Mouse (Mus musculus): ENCODE data around the gene Mcrs1. TPM values are rescaled to one million over a fixed set of nuclear protein-coding genes. Genes with fewer than 3 reads are reported as not detected.

Mcrs1 gene
- polyA plus RNA-seq (2014; fragmentation: Nextera tagmentation; extraction: Ambion mirVana): 184 and 193 TPM in 2 replicates

- peak within 1 kb of the TSS; percentile 62 for H3K4me3 ChIP-seq (ENCODE audit: low read depth, low read length)
- under 1% methylated on average over 52 of the region's 52 CpGs for WGBS
- 0 out of 2 replicates have a peak, but pooled peaks cover 2% of the 10 kb centered on the region for H3K36me3 ChIP-seq (ENCODE audit: control insufficient read depth, insufficient read depth, low read length)
- H3K9ac ChIP-seq (ENCODE audit: low read depth, low read length): peak within 1 kb of the TSS; percentile 69
- H3K4me1 ChIP-seq (replicated peaks; ENCODE audit: control insufficient read depth, insufficient read depth, low read length): no peaks in the 10 kb centered on the region; the same call in 1 of the 2 replicates
- H3K27ac ChIP-seq (ENCODE audit: low read depth, low read length): peak within 1 kb of the TSS; percentile 88
- no peaks in the 10 kb centered on the region for H3K9me3 ChIP-seq (ENCODE audit: control insufficient read depth, low read length)
- peak; percentile 99 for DNase-seq (ENCODE audit: low spot score)
- no peaks in the 10 kb centered on the region for H3K27me3 ChIP-seq (ENCODE audit: control insufficient read depth, insufficient read depth, low read length)
- ATAC-seq (ENCODE audit: low FRiP score): peak; percentile 93
- H3K4me2 ChIP-seq (replicated peaks; ENCODE audit: low read depth, low read length): peak within 1 kb of the TSS; percentile 59
Measured at GRCm38 (mm10) chr15:99251626-99252380, at the start of gene Mcrs1. Gene Mcrs1, minus strand, starts transcription at chr15:99251961.

- Histone ChIP-seq H3K9ac (ENCODE audit: low read depth, low read length) (no peak overlapping the region; the same call in 1 of the 2 replicates), H3K9me3 (ENCODE audit: control insufficient read depth, low read length) (no peaks in the 10 kb centered on the region), H3K27ac (ENCODE audit: low read depth, low read length) (no peak overlapping the region), H3K36me3 (ENCODE audit: control insufficient read depth, insufficient read depth, low read length) (no peaks in the 10 kb centered on the region), H3K4me1 (replicated peaks; ENCODE audit: control insufficient read depth, insufficient read depth, low read length) (no peaks in the 10 kb centered on the region), H3K27me3 (ENCODE audit: control insufficient read depth, insufficient read depth, low read length) (no peaks in the 10 kb centered on the region), H3K4me2 (replicated peaks; ENCODE audit: low read depth, low read length) (peak overlapping the region; percentile 46; the same call in 1 of the 2 replicates), H3K4me3 (ENCODE audit: low read depth, low read length) (peak overlapping the region; percentile 68; the same call in 1 of the 2 replicates)
- 37% methylated on average over 5 of the region's 5 CpGs for WGBS
- ATAC-seq (ENCODE audit: low FRiP score): no peak
- no peak for DNase-seq (ENCODE audit: low spot score)
Measured at GRCm38 (mm10) chr15:99296213-99296612, 44.5 kb upstream of the Mcrs1 start.

DNA sequence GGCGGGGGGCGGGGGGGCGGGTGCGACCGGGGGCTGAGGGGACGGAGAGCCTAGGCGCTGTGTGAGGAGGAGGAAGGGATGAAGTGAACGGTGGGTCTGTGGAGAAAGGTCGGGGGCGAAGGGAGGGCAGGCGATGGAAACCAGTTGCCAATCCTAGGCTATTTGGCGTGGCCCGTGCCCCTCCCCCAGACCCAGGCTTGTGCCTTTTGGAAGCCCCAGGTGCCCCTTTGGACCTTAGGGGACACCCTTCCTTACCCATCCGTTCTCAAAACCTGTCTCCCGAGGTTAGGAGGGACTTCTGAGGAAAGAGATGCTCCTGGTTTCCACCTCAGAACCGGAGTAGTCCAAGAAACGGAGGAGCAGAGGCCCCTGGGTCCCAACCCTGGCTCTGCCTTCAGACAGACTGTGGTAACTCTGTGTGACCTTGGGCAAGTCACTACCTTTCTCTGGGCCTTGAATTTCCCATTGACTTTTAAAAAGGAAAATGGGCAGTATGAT is 43.8 kb upstream of the Mcrs1 start, which contains the start of gene Fam186b:
Fam186b (minus strand) TSS at position 405 of the 498 bp plus-strand sequence.
- Histone ChIP-seq H3K27me3 (ENCODE audit: control insufficient read depth, insufficient read depth, low read length) (no peaks in the 10 kb centered on the region), H3K4me1 (replicated peaks; ENCODE audit: control insufficient read depth, insufficient read depth, low read length) (no peaks in the 10 kb centered on the region), H3K4me3 (ENCODE audit: low read depth, low read length) (peak within 1 kb of the TSS; percentile 68), H3K27ac (ENCODE audit: low read depth, low read length) (peak within 1 kb of the TSS; percentile 88), H3K9me3 (ENCODE audit: control insufficient read depth, low read length) (no peaks in the 10 kb centered on the region), H3K36me3 (ENCODE audit: control insufficient read depth, insufficient read depth, low read length) (no peaks in the 10 kb centered on the region), H3K9ac (ENCODE audit: low read depth, low read length) (peak within 1 kb of the TSS; percentile 72), H3K4me2 (replicated peaks; ENCODE audit: low read depth, low read length) (peak within 1 kb of the TSS; percentile 46)
- 3% methylated on average over 14 of the region's 17 CpGs for WGBS
- peak; percentile 60 for DNase-seq (ENCODE audit: low spot score)
- peak; percentile 65 for ATAC-seq (ENCODE audit: low FRiP score)

DNA sequence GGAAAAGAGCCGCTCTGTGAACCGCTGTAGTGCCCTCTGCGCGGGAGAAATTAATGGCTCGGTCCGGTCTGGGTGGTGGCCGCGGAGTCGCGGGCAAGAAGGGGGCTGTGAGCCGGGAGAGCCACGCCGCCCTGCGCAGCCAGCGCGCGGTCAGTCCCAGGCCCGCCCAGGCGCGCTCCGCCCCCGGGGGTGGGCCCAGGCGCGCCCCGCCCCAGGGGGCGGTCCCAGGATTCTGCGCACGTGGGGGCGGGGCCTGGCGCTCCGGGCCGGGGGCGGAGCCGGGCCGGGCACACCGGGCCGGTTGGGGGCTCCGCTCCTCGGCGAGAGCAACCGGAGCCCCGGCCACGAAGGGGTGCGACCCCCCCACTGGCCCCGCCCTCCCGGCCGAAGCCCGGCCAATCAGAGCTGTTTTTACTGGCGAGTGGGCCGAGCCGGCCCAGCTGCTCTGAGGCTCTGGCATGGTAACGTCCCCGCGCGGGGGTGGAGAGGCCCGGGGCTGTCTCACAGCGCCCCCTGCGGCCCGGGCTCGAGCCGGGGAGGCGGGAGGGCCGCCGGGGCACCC is 43.1 kb upstream of the Mcrs1 start, which contains the start of gene Prpf40b:
Prpf40b (plus strand) TSS at position 275 of the 562 bp plus-strand sequence.
- Histone ChIP-seq H3K36me3 (ENCODE audit: control insufficient read depth, insufficient read depth, low read length) (no peaks in the 10 kb centered on the region), H3K27me3 (ENCODE audit: control insufficient read depth, insufficient read depth, low read length) (no peaks in the 10 kb centered on the region), H3K4me3 (ENCODE audit: low read depth, low read length) (peak within 1 kb of the TSS; percentile 68), H3K4me1 (replicated peaks; ENCODE audit: control insufficient read depth, insufficient read depth, low read length) (no peaks in the 10 kb centered on the region), H3K9me3 (ENCODE audit: control insufficient read depth, low read length) (no peaks in the 10 kb centered on the region), H3K9ac (ENCODE audit: low read depth, low read length) (peak within 1 kb of the TSS; percentile 72), H3K4me2 (replicated peaks; ENCODE audit: low read depth, low read length) (peak within 1 kb of the TSS; percentile 46), H3K27ac (ENCODE audit: low read depth, low read length) (peak within 1 kb of the TSS; percentile 88)
- ATAC-seq (ENCODE audit: low FRiP score) (peak; percentile 97), DNase-seq (ENCODE audit: low spot score) (peak; percentile 95)
- under 1% methylated on average over 58 of the region's 64 CpGs for whole genome bisulfite sequencing

- Histone ChIP-seq H3K9me3 (ENCODE audit: control insufficient read depth, low read length) (no peaks in the 10 kb centered on the region), H3K4me2 (replicated peaks; ENCODE audit: low read depth, low read length) (peak overlapping the region; percentile 46), H3K27ac (ENCODE audit: low read depth, low read length) (no peak overlapping the region), H3K36me3 (ENCODE audit: control insufficient read depth, insufficient read depth, low read length) (no peaks in the 10 kb centered on the region), H3K4me3 (ENCODE audit: low read depth, low read length) (peak overlapping the region; percentile 68), H3K4me1 (replicated peaks; ENCODE audit: control insufficient read depth, insufficient read depth, low read length) (no peaks in the 10 kb centered on the region), H3K27me3 (ENCODE audit: control insufficient read depth, insufficient read depth, low read length) (no peaks in the 10 kb centered on the region), H3K9ac (ENCODE audit: low read depth, low read length) (0 out of 2 replicates have a peak overlapping the region, but pooled peaks have one; percentile 72)
- WGBS: 37% methylated on average over 16 of the region's 16 CpGs
- DNase-seq (ENCODE audit: low spot score) (peak; percentile 18), ATAC-seq (ENCODE audit: low FRiP score) (no peak)
Measured at GRCm38 (mm10) chr15:99294287-99294686, 42.5 kb upstream of the Mcrs1 start.

DNA sequence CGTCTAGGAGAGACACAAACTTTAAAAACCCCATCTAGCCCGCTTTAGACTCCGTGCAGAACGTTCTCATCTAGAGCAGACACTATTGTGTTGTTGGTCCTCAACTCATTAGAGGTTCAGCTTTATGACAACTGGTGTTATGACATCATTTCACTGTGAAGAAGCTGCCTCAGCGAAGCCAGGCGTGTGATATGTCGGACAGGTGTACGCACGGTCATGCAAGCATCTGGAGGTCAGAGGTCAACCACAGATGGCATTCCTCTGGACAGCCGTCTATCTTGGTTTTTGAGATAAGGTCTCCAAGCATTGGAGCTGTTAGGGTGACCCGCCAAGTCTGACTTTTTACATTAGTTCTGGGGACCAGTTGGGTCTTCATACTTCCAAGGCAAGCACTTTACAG is 38.8 kb upstream of the Mcrs1 start:
- H3K4me1 ChIP-seq (replicated peaks; ENCODE audit: control insufficient read depth, insufficient read depth, low read length): no peaks in the 10 kb centered on the region
- DNase-seq (ENCODE audit: low spot score) (no peak), ATAC-seq (ENCODE audit: low FRiP score) (no peak)
- no peak overlapping the region for H3K4me3 ChIP-seq (ENCODE audit: low read depth, low read length)
- WGBS: 91% methylated on average over 11 of the region's 11 CpGs
- no peak overlapping the region for H3K27ac ChIP-seq (ENCODE audit: low read depth, low read length)
- no peaks in the 10 kb centered on the region for H3K36me3 ChIP-seq (ENCODE audit: control insufficient read depth, insufficient read depth, low read length)
- no peak overlapping the region for H3K4me2 ChIP-seq (replicated peaks; ENCODE audit: low read depth, low read length)
- no peaks in the 10 kb centered on the region for H3K27me3 ChIP-seq (ENCODE audit: control insufficient read depth, insufficient read depth, low read length)
- no peaks in the 10 kb centered on the region for H3K9me3 ChIP-seq (ENCODE audit: control insufficient read depth, low read length)
- no peak overlapping the region for H3K9ac ChIP-seq (ENCODE audit: low read depth, low read length)

DNA sequence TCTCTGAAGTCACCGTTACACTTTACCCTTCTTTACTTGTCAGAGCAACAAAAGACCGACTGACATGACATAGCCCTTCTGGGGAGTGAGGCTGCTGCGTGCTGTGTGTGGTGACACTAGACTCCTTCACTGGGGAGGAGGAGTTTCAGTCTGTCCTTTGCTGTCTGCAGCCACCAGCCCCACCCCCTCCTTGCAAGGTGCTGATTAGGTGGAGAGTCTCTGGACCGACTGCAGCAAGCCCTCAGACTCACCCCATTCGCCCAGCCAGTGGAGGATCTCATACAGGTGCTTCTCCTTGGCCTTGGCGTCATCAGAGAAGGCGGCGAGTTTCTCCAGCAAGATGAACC is 33.4 kb upstream of the Mcrs1 start:
- 54% methylated on average over 8 of the region's 8 CpGs for WGBS
- no peak overlapping the region for H3K4me3 ChIP-seq (ENCODE audit: low read depth, low read length)
- H3K4me2 ChIP-seq (replicated peaks; ENCODE audit: low read depth, low read length): no peak overlapping the region
- no peak for ATAC-seq (ENCODE audit: low FRiP score)
- H3K27ac ChIP-seq (ENCODE audit: low read depth, low read length): no peak overlapping the region
- DNase-seq (ENCODE audit: low spot score): no peak
- H3K9me3 ChIP-seq (ENCODE audit: control insufficient read depth, low read length): no peaks in the 10 kb centered on the region
- no peak overlapping the region for H3K9ac ChIP-seq (ENCODE audit: low read depth, low read length)
- H3K27me3 ChIP-seq (ENCODE audit: control insufficient read depth, insufficient read depth, low read length): no peaks in the 10 kb centered on the region
- no peaks in the 10 kb centered on the region for H3K4me1 ChIP-seq (replicated peaks; ENCODE audit: control insufficient read depth, insufficient read depth, low read length)
- no peaks in the 10 kb centered on the region for H3K36me3 ChIP-seq (ENCODE audit: control insufficient read depth, insufficient read depth, low read length)

DNA sequence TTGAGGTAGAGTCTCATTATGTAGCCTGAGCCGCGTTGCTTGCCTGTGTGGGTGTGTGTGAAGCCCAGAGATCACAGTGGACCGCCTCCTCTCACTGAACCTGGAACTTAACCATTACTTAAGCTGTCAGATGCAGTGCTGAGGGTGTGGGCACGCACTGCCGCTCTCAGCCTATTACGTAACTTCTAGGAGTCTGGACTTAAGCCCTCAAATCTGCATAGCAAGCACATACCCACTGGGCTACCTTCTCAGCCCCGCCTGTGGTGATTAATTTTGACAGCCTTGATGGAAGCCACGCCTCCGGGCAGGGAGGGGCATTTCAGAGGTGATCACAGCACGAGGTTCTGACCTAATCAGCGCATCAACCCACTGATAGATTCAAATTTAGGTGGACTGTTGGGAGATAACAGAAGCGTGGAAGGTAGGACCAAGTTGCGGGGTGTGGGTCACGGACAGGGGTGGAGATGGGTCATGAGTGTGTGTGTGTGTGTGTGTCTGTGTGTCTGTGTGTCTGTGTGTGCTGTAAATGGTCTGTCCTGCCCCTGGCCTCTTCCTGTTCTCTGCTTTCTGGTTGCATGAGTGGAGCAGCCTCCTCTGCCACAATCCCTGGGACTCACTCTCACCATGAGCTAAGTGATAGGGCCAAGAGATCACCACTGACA is 32.9 kb upstream of the Mcrs1 start:
- no peak overlapping the region for H3K27ac ChIP-seq (ENCODE audit: low read depth, low read length)
- no peaks in the 10 kb centered on the region for H3K36me3 ChIP-seq (ENCODE audit: control insufficient read depth, insufficient read depth, low read length)
- no peak for DNase-seq (ENCODE audit: low spot score)
- no peak overlapping the region for H3K4me2 ChIP-seq (replicated peaks; ENCODE audit: low read depth, low read length)
- H3K9me3 ChIP-seq (ENCODE audit: control insufficient read depth, low read length): no peaks in the 10 kb centered on the region
- no peaks in the 10 kb centered on the region for H3K27me3 ChIP-seq (ENCODE audit: control insufficient read depth, insufficient read depth, low read length)
- no peak overlapping the region for H3K4me3 ChIP-seq (ENCODE audit: low read depth, low read length)
- ATAC-seq (ENCODE audit: low FRiP score): no peak
- no peak overlapping the region for H3K9ac ChIP-seq (ENCODE audit: low read depth, low read length)
- H3K4me1 ChIP-seq (replicated peaks; ENCODE audit: control insufficient read depth, insufficient read depth, low read length): no peaks in the 10 kb centered on the region
- WGBS: 49% methylated on average over 14 of the region's 14 CpGs
